Comparison of ENCODE assay signal across 8 mouse cellular contexts in the genomic region with DNA sequence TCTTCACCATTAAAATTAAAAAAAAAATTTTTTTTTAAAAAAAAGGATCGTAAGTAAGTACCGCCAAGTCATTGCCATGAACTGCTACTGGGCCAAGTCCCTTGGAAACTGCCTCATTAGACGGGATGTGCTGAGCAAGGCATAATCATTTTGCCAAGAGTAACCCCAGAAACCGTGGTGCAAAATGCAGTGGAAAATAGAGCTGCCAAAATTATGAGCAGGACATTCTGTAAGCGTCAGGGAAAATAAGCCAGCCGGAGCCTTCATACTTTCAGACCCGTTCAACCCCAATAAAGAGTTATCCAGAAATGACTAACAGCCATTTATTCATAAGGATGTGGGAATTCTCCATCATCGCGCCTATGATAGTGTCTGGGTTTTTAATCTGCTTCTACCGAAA.
DNase-seq lines count a peak whose midpoint lies in the region; ATAC-seq lines count a peak whose summit lies in the region.

No protein-coding gene starts in this region.

- peaks cover 16% of the 10 kb centered on the region for H3K4me1 ChIP-seq in heart, embryonic 11.5 days (ENCODE audit: control insufficient read depth, insufficient read depth, low read length)
- H3K4me1 ChIP-seq in embryonic facial prominence, embryonic 13.5 days, result peaks cover 53% of the 10 kb centered on the region
- H3K4me1 ChIP-seq in intestine, embryonic 15.5 days (replicated peaks), result peaks cover 11% of the 10 kb centered on the region

- no peak for DNase-seq in heart, adult 8-10 months (ENCODE audit: low spot score)
- no peak for DNase-seq in adrenal gland, postnatal 25 days
- no peak for DNase-seq in gastrocnemius, adult 18-20 months (ENCODE audit: low spot score)
- DNase-seq in spleen, postnatal 4 days (ENCODE audit: low spot score in 2 of 2), result no peak

- H3K27me3 ChIP-seq in heart, embryonic 11.5 days (ENCODE audit: control insufficient read depth, insufficient read depth, low read length), result 0 out of 2 replicates have a peak, but pooled peaks cover 3% of the 10 kb centered on the region
- peaks cover 3% of the 10 kb centered on the region; the same call in 1 of the 2 replicates for H3K27me3 ChIP-seq in embryonic facial prominence, embryonic 13.5 days
- no peaks in the 10 kb centered on the region for H3K27me3 ChIP-seq in intestine, embryonic 15.5 days (replicated peaks)

- WGBS in heart, embryonic 11.5 days (ENCODE audit: insufficient replicate concordance), result 23% methylated on average over 10 of the region's 10 CpGs
- 13% methylated on average over 10 of the region's 10 CpGs for WGBS in embryonic facial prominence, embryonic 13.5 days
- WGBS in intestine, embryonic 15.5 days, result 11% methylated on average over 10 of the region's 10 CpGs
- 28% methylated on average over 10 of the region's 10 CpGs for WGBS in macrophage (ENCODE audit: missing documents)

- H3K36me3 ChIP-seq in heart, embryonic 11.5 days (ENCODE audit: control insufficient read depth, insufficient read depth, low read length), result no peaks in the 10 kb centered on the region
- H3K36me3 ChIP-seq in embryonic facial prominence, embryonic 13.5 days, result no peaks in the 10 kb centered on the region
- no peaks in the 10 kb centered on the region for H3K36me3 ChIP-seq in intestine, embryonic 15.5 days
- H3K36me3 ChIP-seq in macrophage (ENCODE audit: inconsistent target), result no peaks in the 10 kb centered on the region

- H3K9ac ChIP-seq in heart, embryonic 11.5 days (ENCODE audit: low read depth, low read length), result peak overlapping the region; percentile 77
- H3K9ac ChIP-seq in embryonic facial prominence, embryonic 13.5 days, result peak overlapping the region; percentile 75
- peak overlapping the region; percentile 81 for H3K9ac ChIP-seq in intestine, embryonic 15.5 days

- no peaks in the 10 kb centered on the region for H3K9me3 ChIP-seq in heart, embryonic 11.5 days (replicated peaks; ENCODE audit: control insufficient read depth, low read length)
- H3K9me3 ChIP-seq in embryonic facial prominence, embryonic 13.5 days, result no peaks in the 10 kb centered on the region
- no peaks in the 10 kb centered on the region for H3K9me3 ChIP-seq in intestine, embryonic 15.5 days

- peak overlapping the region; percentile 79 for H3K4me2 ChIP-seq in heart, embryonic 11.5 days
- peak overlapping the region; percentile 82 for H3K4me2 ChIP-seq in embryonic facial prominence, embryonic 13.5 days
- peak overlapping the region; percentile 74 for H3K4me2 ChIP-seq in intestine, embryonic 15.5 days (replicated peaks)

- peak overlapping the region; percentile 88 for H3K27ac ChIP-seq in heart, embryonic 11.5 days (ENCODE audit: low read depth, low read length)
- peak overlapping the region; percentile 93 for H3K27ac ChIP-seq in embryonic facial prominence, embryonic 13.5 days
- H3K27ac ChIP-seq in intestine, embryonic 15.5 days, result peak overlapping the region; percentile 97
- H3K27ac ChIP-seq in macrophage, result no peak overlapping the region

- H3K79me2 ChIP-seq in macrophage (ENCODE audit: inconsistent target), result no peaks in the 10 kb centered on the region

- ATAC-seq in heart, embryonic 11.5 days (replicated peaks; ENCODE audit: insufficient number of reproducible peaks, low FRiP score, low TSS enrichment), result no peak
- no peak for ATAC-seq in embryonic facial prominence, embryonic 13.5 days (ENCODE audit: insufficient number of reproducible peaks, insufficient read depth, low FRiP score, low TSS enrichment, low read depth)
- ATAC-seq in intestine, embryonic 15.5 days, result no peak

- H3K4me3 ChIP-seq in heart, embryonic 11.5 days (ENCODE audit: low read depth, low read length), result peak overlapping the region; percentile 72
- peak overlapping the region; percentile 56 for H3K4me3 ChIP-seq in embryonic facial prominence, embryonic 13.5 days
- peak overlapping the region; percentile 69 for H3K4me3 ChIP-seq in intestine, embryonic 15.5 days (replicated peaks)
- H3K4me3 ChIP-seq in macrophage (ENCODE audit: inconsistent target), result peak overlapping the region; percentile 41
